Mouse (Mus musculus) spleen, postnatal 0 days (tissue): ENCODE data around the gene Ccm2. TPM values are rescaled to one million over a fixed set of nuclear protein-coding genes. Genes with fewer than 3 reads are reported as not detected.

Experiments used
- polyA plus RNA-seq: library from polyadenylated mRNA; unstranded; fragments of >200 nt; fragmentation: Nextera tagmentation; extraction: Ambion mirVana; gene quantifications from 2 replicates; pipeline ENCODE4 v1.2.1, GENCODE M21; 2015

Gene Ccm2
- polyA plus RNA-seq, result 57.7 and 66.8 TPM in 2 replicates

DNA sequence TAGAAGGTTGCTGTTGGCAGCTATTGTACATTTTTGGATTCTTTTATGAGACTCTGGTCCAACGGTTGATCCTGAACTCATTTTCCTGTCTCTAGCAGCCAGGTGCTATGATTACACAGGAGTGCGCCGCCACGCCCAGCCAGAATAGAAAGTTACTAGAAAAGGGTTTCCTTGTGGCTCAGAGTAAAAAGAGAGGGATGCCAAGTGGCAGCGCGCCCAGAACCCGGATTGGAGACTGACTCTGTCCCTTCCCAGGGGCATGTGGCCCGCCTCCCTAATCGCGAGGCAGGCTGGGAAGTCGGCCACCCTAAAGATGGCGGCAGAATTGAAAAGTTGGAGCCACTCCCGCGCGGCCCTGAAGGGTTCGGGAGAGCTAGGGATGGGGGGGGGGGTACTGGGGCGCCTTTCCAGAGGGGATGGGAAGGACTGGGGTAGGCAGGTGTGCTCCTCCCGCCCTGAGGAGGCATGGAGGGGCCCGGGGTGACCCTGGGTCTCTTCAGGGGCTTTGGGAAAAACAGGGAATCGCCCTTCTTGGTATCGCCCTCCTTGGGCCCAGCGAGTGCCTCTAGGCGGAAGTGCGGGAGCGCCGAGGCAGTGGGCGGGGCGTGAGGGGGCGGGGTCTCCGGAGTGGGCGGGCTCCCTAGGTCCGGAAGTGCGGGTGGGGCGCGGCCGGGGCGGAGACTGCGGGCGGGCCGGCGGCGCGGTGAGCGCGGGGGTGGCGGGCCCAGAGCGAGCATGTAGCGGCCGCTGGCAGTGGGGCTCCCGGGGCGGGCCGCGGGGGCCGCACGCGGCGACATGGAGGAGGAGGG, at the start of gene Ccm2:
Gene Ccm2 (plus strand): TSS at position 683 of the 809 bp plus-strand sequence.

GRCm38 (mm10) chr11:6520507-6521173, 26.0 kb upstream of the Ccm2 start, which contains the start of gene Myo1g:
Gene Myo1g, minus strand, starts transcription at chr11:6520965.

GRCm38 (mm10) chr11:6605491-6606399, 59.1 kb downstream of the Ccm2 start, which contains the start of gene Nacad:
Gene Nacad, minus strand, starts transcription at chr11:6606053.

DNA sequence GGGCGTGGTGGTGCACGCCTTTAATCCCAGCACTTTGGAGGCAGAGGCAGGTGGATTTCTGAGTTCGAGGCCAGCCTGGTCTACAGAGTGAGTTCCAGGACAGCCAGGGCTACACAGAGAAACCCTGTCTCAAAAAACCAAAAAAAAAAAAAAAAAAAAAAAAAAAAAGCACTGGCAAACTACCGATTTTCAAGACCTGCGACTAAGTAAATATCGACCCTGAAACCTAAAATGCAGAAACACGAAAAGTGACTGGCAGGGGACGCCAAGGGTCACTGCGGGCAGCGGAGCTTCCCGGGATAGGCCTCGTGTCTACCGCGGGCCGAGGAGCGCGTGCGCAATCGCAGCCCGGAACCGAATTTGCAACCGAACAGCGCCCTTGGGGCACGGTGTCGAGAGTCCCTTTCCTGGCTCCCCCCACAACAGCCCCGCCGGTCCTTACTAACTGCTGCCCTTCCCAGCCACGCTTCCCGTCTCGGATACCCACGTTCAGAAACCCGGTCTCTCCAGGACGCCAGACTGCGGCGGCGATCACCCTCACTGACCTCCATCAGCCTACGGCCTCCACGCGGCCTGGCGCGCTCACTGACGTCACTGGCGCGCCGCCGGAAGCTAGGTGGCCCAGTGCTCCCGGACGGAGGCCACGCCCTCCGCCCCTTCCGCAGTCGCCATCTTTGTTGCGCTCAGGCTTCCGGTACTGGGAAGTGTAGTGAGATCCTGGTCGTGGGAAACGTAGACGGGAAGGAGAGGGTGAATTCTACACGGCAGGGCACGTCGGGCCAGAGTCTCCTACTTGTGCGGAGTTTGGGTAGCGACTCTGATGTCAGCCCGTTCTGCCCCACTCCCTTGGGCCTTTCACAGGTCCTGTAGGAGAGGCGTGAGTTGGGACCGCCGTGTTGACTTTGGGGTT, 79.0 kb downstream of the Ccm2 start, which contains the start of gene Tbrg4:
Gene Tbrg4 (minus strand): TSS at position 590 of the 910 bp plus-strand sequence.

GRCm38 (mm10) chr11:6638537-6638936, 91.8 kb downstream of the Ccm2 start, which contains the start of gene Wap:
Gene Wap, minus strand, starts transcription at chr11:6638637.

Other genes with a start within 250 kb of the Ccm2 start
- 8.8 and 9.6 TPM in 2 replicates for gene Zmiz2, start 157.8 kb upstream of the Ccm2 start, polyA plus RNA-seq
- gene Ppia, start 131.4 kb upstream of the Ccm2 start, polyA plus RNA-seq, result 3,022 and 3,125 TPM in 2 replicates
- 244 and 272 TPM in 2 replicates for gene H2afv, start 102.4 kb upstream of the Ccm2 start, polyA plus RNA-seq
- gene Purb, start 71.0 kb upstream of the Ccm2 start, polyA plus RNA-seq, result 14.9 and 15.9 TPM in 2 replicates
- 17.6 and 25.2 TPM in 2 replicates for gene Myo1g, start 25.9 kb upstream of the Ccm2 start, polyA plus RNA-seq
- gene Nacad, start 59.2 kb downstream of the Ccm2 start, polyA plus RNA-seq, result 7.0 and 8.1 TPM in 2 replicates
- 33.9 and 34.8 TPM in 2 replicates for gene Tbrg4, start 79.2 kb downstream of the Ccm2 start, polyA plus RNA-seq
- 0.24 TPM in 1 of 2 replicates, not detected in the other for gene Wap, start 91.8 kb downstream of the Ccm2 start, polyA plus RNA-seq
- gene Ramp3, start 111.6 kb downstream of the Ccm2 start, polyA plus RNA-seq, result 4.5 and 4.8 TPM in 2 replicates